Mouse (Mus musculus) central nervous system, embryonic 18 days (tissue): ENCODE measurements around the gene Cfap97. TPM values are rescaled to one million over a fixed set of nuclear protein-coding genes. Genes with fewer than 3 reads are reported as not detected.

ENCODE experiments used
- polyA plus RNA-seq: library from polyadenylated mRNA; depleted of rRNA; stranded (reverse); fragments of >200 nt; gene quantifications from 2 replicates; pipeline ENCODE4 v1.2.3, GENCODE M21; 2012; rRNA removed

Gene Cfap97
- polyA plus RNA-seq = 12.5 and 12.9 TPM in 2 replicates

DNA sequence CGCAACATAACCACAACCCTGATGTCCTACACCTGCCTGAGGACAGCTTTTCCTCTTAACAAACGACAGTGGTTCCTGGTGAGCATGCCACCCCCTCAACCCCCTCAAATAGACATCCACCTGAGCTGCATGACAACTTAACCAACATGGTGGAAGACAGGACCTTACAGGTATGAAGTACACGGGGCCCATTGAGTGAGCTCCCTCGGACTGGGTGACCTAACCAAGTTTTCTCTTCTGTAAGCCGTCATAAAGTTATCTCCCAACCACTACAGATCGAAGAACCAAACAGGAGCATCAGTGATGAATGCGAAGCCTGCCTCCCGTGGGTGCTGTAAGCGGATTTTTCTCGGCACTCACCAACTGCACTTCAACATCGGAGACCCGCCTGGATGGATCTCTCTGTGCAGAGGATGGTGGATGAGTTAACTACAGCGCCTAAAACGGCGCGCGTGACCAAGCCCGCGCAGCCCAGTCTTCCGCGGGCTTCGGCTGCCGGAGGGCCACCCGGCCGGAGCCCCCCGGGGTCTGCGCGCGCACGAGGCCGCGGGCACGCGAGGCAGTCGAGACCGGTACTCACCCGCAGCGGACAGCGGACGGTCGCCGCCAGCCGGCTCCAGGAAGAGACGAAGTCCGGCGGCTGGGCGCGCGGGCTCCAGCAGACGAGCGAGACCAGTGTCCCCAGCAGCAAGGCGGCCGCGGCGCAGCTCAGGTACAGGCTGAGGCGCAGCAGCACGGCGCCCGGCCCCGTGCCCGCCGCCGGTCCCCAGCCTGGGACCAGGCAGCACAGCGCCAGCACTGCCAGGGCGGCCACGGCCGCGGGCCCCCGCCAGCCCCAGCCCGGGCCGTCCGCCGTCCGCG, at the start of gene Cfap97:
Gene Cfap97 (plus strand): TSS at position 570 of the 861 bp plus-strand sequence.

DNA sequence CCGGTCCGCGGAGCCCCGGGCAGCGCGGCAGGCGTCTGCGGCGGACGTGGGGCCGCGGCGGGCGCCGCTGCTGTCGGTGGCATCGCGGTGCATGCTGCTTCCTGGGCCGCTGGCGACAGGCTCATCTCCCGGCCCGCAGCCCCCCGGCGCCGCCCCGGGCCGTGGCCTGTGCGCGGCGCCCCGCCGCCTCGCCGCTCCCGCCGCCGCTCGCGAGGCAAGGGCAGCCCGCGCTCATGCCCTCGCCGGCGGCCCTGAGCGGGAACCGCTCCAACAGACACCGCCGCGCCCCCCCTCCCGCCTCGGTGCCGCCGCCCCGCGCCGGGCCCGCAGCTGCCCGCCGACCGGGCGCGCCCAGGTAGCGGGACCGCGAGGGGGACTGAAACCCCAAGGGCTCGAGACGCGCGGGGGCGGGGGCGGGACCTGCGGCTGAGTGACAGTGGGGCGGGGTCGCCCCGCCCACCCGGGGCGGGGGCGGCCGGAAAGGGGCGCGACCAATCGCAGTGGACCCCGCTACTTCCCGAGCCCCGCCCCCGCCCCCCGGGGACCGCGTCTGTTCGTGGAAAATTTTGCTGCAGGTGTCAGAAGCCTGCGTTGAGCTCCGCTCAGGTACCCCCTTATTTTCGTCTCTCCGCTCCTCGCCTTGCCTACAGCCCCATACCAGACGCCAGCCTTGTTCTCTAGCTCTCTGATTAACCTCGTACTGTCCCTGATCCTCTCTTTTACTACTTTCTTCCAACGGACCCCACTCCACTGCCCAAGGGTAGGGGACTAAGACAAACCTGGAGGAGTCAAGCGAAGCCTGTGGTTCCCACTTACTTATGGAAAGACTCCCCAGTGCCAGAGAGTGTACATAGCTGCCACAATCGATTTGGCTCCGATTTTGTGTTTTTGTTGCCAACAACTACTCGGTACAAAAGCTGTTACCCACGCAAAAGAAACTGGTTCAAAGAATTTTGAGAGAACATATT, 777 bp downstream of the Cfap97 start, which contains the start of gene Snx25:
Gene Snx25 (minus strand): TSS at position 96 of the 968 bp plus-strand sequence.

DNA sequence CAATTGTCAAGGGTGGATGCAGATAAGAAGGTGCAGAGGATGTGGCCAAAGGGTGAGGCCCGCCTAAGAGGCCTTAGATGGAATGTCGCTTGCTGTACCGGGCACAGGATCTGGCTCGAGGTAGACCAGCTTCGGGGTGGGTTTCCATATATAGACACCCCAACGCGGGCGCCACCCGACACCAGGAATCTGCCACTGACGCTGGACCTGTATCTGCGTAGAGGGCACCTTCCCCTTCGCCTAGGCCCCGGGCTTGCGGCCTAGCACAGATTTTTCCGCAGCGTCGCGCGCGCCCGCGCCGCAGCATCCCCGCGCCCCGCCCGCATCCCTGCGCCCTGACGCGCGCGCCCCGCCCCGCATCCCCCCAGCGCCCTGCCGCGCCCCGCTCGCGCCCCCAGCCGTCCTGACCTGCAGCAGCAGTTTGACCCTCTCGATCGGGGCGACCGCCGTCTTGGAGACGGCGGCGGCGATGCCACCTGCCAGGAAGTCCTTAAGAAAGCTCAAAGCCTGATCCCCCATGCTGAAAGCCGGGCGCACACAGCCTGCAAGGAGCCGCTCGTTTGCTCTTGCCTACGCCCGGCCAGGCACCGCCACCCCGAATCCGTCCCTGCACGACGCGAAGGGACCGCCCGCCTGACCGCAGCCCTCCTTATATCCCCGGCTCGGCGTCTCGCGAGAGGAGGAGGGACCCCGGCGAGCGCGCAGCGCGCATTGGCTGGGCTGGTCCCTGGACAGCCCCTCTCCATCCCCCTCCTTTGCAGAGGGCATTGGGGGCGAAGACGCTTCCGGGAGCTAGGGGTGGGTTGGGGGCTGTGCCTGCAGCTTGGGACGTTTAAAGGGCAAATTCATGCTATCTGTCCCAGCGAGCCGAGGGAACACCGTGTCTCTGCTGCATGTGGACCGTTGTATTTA, 59.1 kb downstream of the Cfap97 start, which contains the start of gene Slc25a4:
Gene Slc25a4 (minus strand): TSS at position 881 of the 912 bp plus-strand sequence.

Other genes starting within 250 kb of the Cfap97 start
- gene Ccdc110, start 217.2 kb upstream of the Cfap97 start, polyA plus RNA-seq = 0.10 and 0.20 TPM in 2 replicates
- 8.7 and 10.1 TPM in 2 replicates for gene 1700029J07Rik, start 176.5 kb upstream of the Cfap97 start, polyA plus RNA-seq
- 42.9 and 46.7 TPM in 2 replicates for gene Ufsp2, start 176.2 kb upstream of the Cfap97 start, polyA plus RNA-seq
- gene Lrp2bp, start 152.5 kb upstream of the Cfap97 start, polyA plus RNA-seq = 0.25 and 0.27 TPM in 2 replicates
- 34.2 and 35.2 TPM in 2 replicates for gene Ankrd37, start 146.1 kb upstream of the Cfap97 start, polyA plus RNA-seq
- 23.8 and 25.2 TPM in 2 replicates for gene Snx25, start 388 bp downstream of the Cfap97 start, polyA plus RNA-seq
- 710 and 754 TPM in 2 replicates for gene Slc25a4, start 59.5 kb downstream of the Cfap97 start, polyA plus RNA-seq
- 0.91 and 1.9 TPM in 2 replicates for gene Helt, start 142.9 kb downstream of the Cfap97 start, polyA plus RNA-seq